ENCODE assay signal across 8 mouse cellular contexts in genomic region chr10:81384605-81384982, GRCm38 (mm10). TPM values are rescaled to one million over a fixed set of nuclear protein-coding genes. Genes with fewer than 3 reads are reported as not detected.
DNase-seq lines count a peak whose midpoint lies in the region; ATAC-seq and TF ChIP-seq lines count a peak whose summit lies in the region.

No protein-coding gene starts in this region.

- H3K79me2 ChIP-seq in macrophage (ENCODE audit: inconsistent target): peaks cover 32% of the 10 kb centered on the region

- peaks cover 33% of the 10 kb centered on the region for H3K4me1 ChIP-seq in heart, embryonic 12.5 days (replicated peaks)
- peaks cover 71% of the 10 kb centered on the region for H3K4me1 ChIP-seq in E14TG2a.4 (replicated peaks; ENCODE audit: low read depth, low read length)
- H3K4me1 ChIP-seq in forebrain, embryonic 16.5 days (replicated peaks; ENCODE audit: control insufficient read depth, insufficient read depth, low read length): peaks cover 12% of the 10 kb centered on the region

- TF ChIP-seq CTCF in E14TG2a.4 (conservative IDR thresholded peaks at IDR 0.05; ENCODE audit: low read length): no peak

- H3K4me3 ChIP-seq in heart, embryonic 12.5 days: peak overlapping the region; percentile 70
- H3K4me3 ChIP-seq in E14TG2a.4 (replicated peaks; ENCODE audit: low read length) (peak overlapping the region; percentile 100), macrophage (ENCODE audit: inconsistent target) (peak overlapping the region; percentile 100)
- peak overlapping the region; percentile 92 for H3K4me3 ChIP-seq in forebrain, embryonic 16.5 days (replicated peaks; ENCODE audit: low read length)

- H3K27me3 ChIP-seq in heart, embryonic 12.5 days (replicated peaks): no peaks in the 10 kb centered on the region
- no peaks in the 10 kb centered on the region for H3K27me3 ChIP-seq in E14TG2a.4 (ENCODE audit: insufficient read depth, low read length)
- H3K27me3 ChIP-seq in forebrain, embryonic 16.5 days (replicated peaks; ENCODE audit: control insufficient read depth, insufficient read depth, low read length): no peaks in the 10 kb centered on the region

- under 1% methylated on average over 19 of the region's 19 CpGs for WGBS in heart, embryonic 12.5 days
- under 1% methylated on average over 19 of the region's 19 CpGs for WGBS in forebrain, embryonic 16.5 days
- 0% methylated on average over 19 of the region's 19 CpGs for WGBS in macrophage (ENCODE audit: missing documents)

- DNase-seq in heart, postnatal 14 days: no peak
- no peak for DNase-seq in urinary bladder, adult 18-20 months (ENCODE audit: low spot score in 2 of 2)
- DNase-seq in layer of hippocampus, adult 18-20 months (ENCODE audit: low spot score in 2 of 2): no peak
- DNase-seq in gastrocnemius, adult 8-10 months (ENCODE audit: low spot score in 2 of 2): no peak

- peaks cover 34% of the 10 kb centered on the region for H3K36me3 ChIP-seq in heart, embryonic 12.5 days
- H3K36me3 ChIP-seq in E14TG2a.4 (ENCODE audit: insufficient read depth, low read length): peaks cover 46% of the 10 kb centered on the region
- H3K36me3 ChIP-seq in forebrain, embryonic 16.5 days (ENCODE audit: control insufficient read depth, insufficient read depth): peaks cover 17% of the 10 kb centered on the region
- peaks cover 22% of the 10 kb centered on the region; the same call in 1 of the 2 replicates for H3K36me3 ChIP-seq in macrophage (ENCODE audit: inconsistent target)

- 0 out of 2 replicates have a peak, but pooled peaks have one; percentile 12 for ATAC-seq in heart, embryonic 12.5 days (ENCODE audit: insufficient number of reproducible peaks, low FRiP score)
- peak; percentile 10 for ATAC-seq in forebrain, embryonic 16.5 days

- intact Hi-C loops in heart, postnatal 14 days (cut with DNase I): loop anchor here (10.0 kb wide), 1 partner anchor 160 kb away; the partner anchor contains the start of gene Gna11

- H3K9me3 ChIP-seq in heart, embryonic 12.5 days (replicated peaks): no peaks in the 10 kb centered on the region
- H3K9me3 ChIP-seq in E14TG2a.4 (ENCODE audit: low read length): no peaks in the 10 kb centered on the region
- H3K9me3 ChIP-seq in forebrain, embryonic 16.5 days (ENCODE audit: control insufficient read depth, low read length): no peaks in the 10 kb centered on the region

- peak overlapping the region; percentile 86 for H3K4me2 ChIP-seq in heart, embryonic 12.5 days
- H3K4me2 ChIP-seq in forebrain, embryonic 16.5 days (ENCODE audit: low read length): peak overlapping the region; percentile 88

- H3K27ac ChIP-seq in heart, embryonic 12.5 days (ENCODE audit: poor library complexity, severe bottlenecking): peak overlapping the region; percentile 77
- peak overlapping the region; percentile 87 for H3K27ac ChIP-seq in forebrain, embryonic 16.5 days (ENCODE audit: low read length)
- H3K27ac ChIP-seq in macrophage: peak overlapping the region; percentile 89

- peak overlapping the region; percentile 78 for H3K9ac ChIP-seq in heart, embryonic 12.5 days
- H3K9ac ChIP-seq in forebrain, embryonic 16.5 days (replicated peaks; ENCODE audit: low read depth, low read length): peak overlapping the region; percentile 74

RNA-seq across cellular contexts. Expression of gene Gm48551, which starts 0.3 kb away (rescaled TPM):
- 1.9 and 2.2 TPM in 2 replicates for polyA plus RNA-seq in heart, embryonic 12.5 days (2016; fragmentation: Nextera tagmentation; extraction: Ambion mirVana)
- under 1 TPM; 0.51 to 0.84 TPM for total RNA-seq in heart, postnatal 14 days (2021)
- polyA plus RNA-seq in forebrain, embryonic 16.5 days (2015; fragmentation: Nextera tagmentation; extraction: Ambion mirVana): 6.2 and 8.8 TPM in 2 replicates
- total RNA-seq in macrophage (2018; cell fraction: chromatin; rRNA removed): 1 to 10 TPM in 22 of 26 experiments, under 1 TPM in 3, not detected in 1; 0.38 to 4.3 (median 2.4) TPM
- 1 to 10 TPM in 1 of 26 experiments, under 1 TPM in 25; 0.15 to 1.2 (median 0.53) TPM for total RNA-seq in macrophage (2018; cell fraction: cytosol; rRNA removed)
- total RNA-seq in macrophage (2018; cell fraction: nucleus; rRNA removed): 1 to 10 TPM in 25 of 26 experiments, under 1 TPM in 1; 0.81 to 7.0 (median 2.7) TPM
- 0.07 to 1.0 TPM (median 0.46 TPM) in 3 replicates for polyA plus RNA-seq in macrophage (2018)
- 1 to 10 TPM; 4.1 to 4.8 TPM for total RNA-seq in layer of hippocampus, adult 18-20 months (2021)
- 1 to 10 TPM in 2 of 4 experiments, under 1 TPM in 2; 0.59 to 1.8 (median 1.1) TPM for total RNA-seq in gastrocnemius, adult 8-10 months (2022)

RNA-seq across cellular contexts. Expression of gene Dohh, which starts 0.4 kb away (rescaled TPM):
- 66.7 and 66.9 TPM in 2 replicates for polyA plus RNA-seq in heart, embryonic 12.5 days (2016; fragmentation: Nextera tagmentation; extraction: Ambion mirVana)
- 10 to 100 TPM; 47.6 to 55.3 TPM for total RNA-seq in heart, postnatal 14 days (2021)
- 86.0 and 91.0 TPM in 2 replicates for polyA plus RNA-seq in forebrain, embryonic 16.5 days (2015; fragmentation: Nextera tagmentation; extraction: Ambion mirVana)
- total RNA-seq in macrophage (2018; cell fraction: chromatin; rRNA removed): 10 to 100 TPM in 20 of 26 experiments, 1 to 10 TPM in 6; 5.0 to 26.5 (median 14.1) TPM
- 10 to 100 TPM; 21.6 to 41.1 (median 29.6) TPM for total RNA-seq in macrophage (2018; cell fraction: cytosol; rRNA removed)
- total RNA-seq in macrophage (2018; cell fraction: nucleus; rRNA removed): 10 to 100 TPM in 24 of 26 experiments, 1 to 10 TPM in 2; 9.0 to 30.8 (median 16.6) TPM
- polyA plus RNA-seq in macrophage (2018): 21.0 to 48.1 TPM (median 32.0 TPM) in 3 replicates
- total RNA-seq in layer of hippocampus, adult 18-20 months (2021): 10 to 100 TPM; 82.0 to 82.9 TPM
- total RNA-seq in gastrocnemius, adult 8-10 months (2022): 10 to 100 TPM; 46.5 to 50.1 (median 47.4) TPM

RNA-seq across cellular contexts. Expression of gene Gm48552, which starts 4.2 kb away (rescaled TPM):
- 1.2 and 1.8 TPM in 2 replicates for polyA plus RNA-seq in heart, embryonic 12.5 days (2016; fragmentation: Nextera tagmentation; extraction: Ambion mirVana)
- under 1 TPM; 0.65 to 0.83 TPM for total RNA-seq in heart, postnatal 14 days (2021)
- 1.0 and 2.2 TPM in 2 replicates for polyA plus RNA-seq in forebrain, embryonic 16.5 days (2015; fragmentation: Nextera tagmentation; extraction: Ambion mirVana)
- total RNA-seq in macrophage (2018; cell fraction: chromatin; rRNA removed): 1 to 10 TPM in 17 of 26 experiments, not detected in 9; 1.1 to 5.7 (median 2.3) TPM
- total RNA-seq in macrophage (2018; cell fraction: cytosol; rRNA removed): 1 to 10 TPM in 1 of 26 experiments, under 1 TPM in 7, not detected in 18; 0.22 to 1.1 (median 0.36) TPM
- 1 to 10 TPM in 9 of 26 experiments, under 1 TPM in 1, not detected in 16; 0.63 to 8.6 (median 2.8) TPM for total RNA-seq in macrophage (2018; cell fraction: nucleus; rRNA removed)
- polyA plus RNA-seq in macrophage (2018): 0.57 TPM in 1 of 3 replicates, not detected in the others
- total RNA-seq in layer of hippocampus, adult 18-20 months (2021): 1 to 10 TPM; 4.2 to 6.9 TPM
- 1 to 10 TPM in 2 of 4 experiments, under 1 TPM in 1, not detected in 1; 0.43 to 1.1 (median 1.1) TPM for total RNA-seq in gastrocnemius, adult 8-10 months (2022)

RNA-seq across cellular contexts. Expression of gene Fzr1, which starts 6.3 kb away (rescaled TPM):
- polyA plus RNA-seq in heart, embryonic 12.5 days (2016; fragmentation: Nextera tagmentation; extraction: Ambion mirVana): 96.4 and 99.5 TPM in 2 replicates
- 10 to 100 TPM; 30.5 to 32.7 TPM for total RNA-seq in heart, postnatal 14 days (2021)
- polyA plus RNA-seq in forebrain, embryonic 16.5 days (2015; fragmentation: Nextera tagmentation; extraction: Ambion mirVana): 121 and 133 TPM in 2 replicates
- total RNA-seq in macrophage (2018; cell fraction: chromatin; rRNA removed): 10 to 100 TPM; 37.1 to 93.5 (median 67.0) TPM
- total RNA-seq in macrophage (2018; cell fraction: cytosol; rRNA removed): 10 to 100 TPM; 14.6 to 29.0 (median 20.0) TPM
- total RNA-seq in macrophage (2018; cell fraction: nucleus; rRNA removed): 10 to 100 TPM; 20.2 to 46.0 (median 34.3) TPM
- 12.9 to 17.0 TPM (median 15.3 TPM) in 3 replicates for polyA plus RNA-seq in macrophage (2018)
- 10 to 100 TPM; 70.8 to 72.5 TPM for total RNA-seq in layer of hippocampus, adult 18-20 months (2021)
- 10 to 100 TPM; 14.8 to 18.5 (median 16.6) TPM for total RNA-seq in gastrocnemius, adult 8-10 months (2022)

RNA-seq across cellular contexts. Expression of gene Smim24, which starts 8.3 kb away (rescaled TPM):
- polyA plus RNA-seq in heart, embryonic 12.5 days (2016; fragmentation: Nextera tagmentation; extraction: Ambion mirVana): 2.9 and 4.3 TPM in 2 replicates
- total RNA-seq in heart, postnatal 14 days (2021): 1 to 10 TPM; 1.9 to 2.0 TPM
- 1.2 and 1.8 TPM in 2 replicates for polyA plus RNA-seq in forebrain, embryonic 16.5 days (2015; fragmentation: Nextera tagmentation; extraction: Ambion mirVana)
- 1 to 10 TPM in 19 of 26 experiments, under 1 TPM in 2, not detected in 5; 0.62 to 6.3 (median 2.6) TPM for total RNA-seq in macrophage (2018; cell fraction: chromatin; rRNA removed)
- 10 to 100 TPM in 25 of 26 experiments, 1 to 10 TPM in 1; 9.7 to 17.7 (median 13.3) TPM for total RNA-seq in macrophage (2018; cell fraction: cytosol; rRNA removed)
- total RNA-seq in macrophage (2018; cell fraction: nucleus; rRNA removed): 10 to 100 TPM in 1 of 26 experiments, 1 to 10 TPM in 25; 1.4 to 11.8 (median 5.5) TPM
- polyA plus RNA-seq in macrophage (2018): 9.6 to 21.8 TPM (median 14.6 TPM) in 3 replicates
- 1 to 10 TPM; 1.8 to 2.4 TPM for total RNA-seq in layer of hippocampus, adult 18-20 months (2021)
- total RNA-seq in gastrocnemius, adult 8-10 months (2022): not detected
